Mouse (Mus musculus) stomach, embryonic 15.5 days (tissue): ENCODE measurements around the gene Vwa7. TPM values are rescaled to one million over a fixed set of nuclear protein-coding genes. Genes with fewer than 3 reads are reported as not detected.
"Not testable (repeated sequence)": the region's sequence is repeated elsewhere in the genome, so short reads cannot be mapped to it uniquely, and the experiment has no call there.

ENCODE experiments used
- ATAC-seq: fragments of 200-750 bp; cut with Nextera tagmentation; 2 replicates; pipeline ENCODE4 v1.8.0; 2017; ENCODE audit warnings: low read depth, moderate number of reproducible peaks, moderate TSS enrichment; ENCODE audit not compliant: insufficient read depth, low FRiP score
- H3K27ac ChIP-seq: fragments of 300-500 bp; sonication (generic); 2 replicates; pipeline ENCODE4 v1.5.1; 2015; ENCODE audit warnings: mild to moderate bottlenecking, inconsistent platforms
- H3K27me3 ChIP-seq: fragments of 300-500 bp; sonication (generic); replicated peaks from 2 replicates; pipeline ENCODE4 v1.6.1; 2015; ENCODE audit warnings: inconsistent platforms
- H3K36me3 ChIP-seq: fragments of 300-500 bp; sonication (generic); 2 replicates; pipeline ENCODE4 v1.6.1; 2015; ENCODE audit warnings: inconsistent platforms
- H3K4me1 ChIP-seq: fragments of 300-500 bp; sonication (generic); 2 replicates; pipeline ENCODE4 v1.6.1; 2015; ENCODE audit warnings: inconsistent platforms
- H3K4me2 ChIP-seq: fragments of 300-500 bp; sonication (generic); 2 replicates; pipeline ENCODE4 v1.6.1; 2015; ENCODE audit warnings: mild to moderate bottlenecking, inconsistent platforms
- H3K4me3 ChIP-seq: fragments of 300-500 bp; sonication (generic); replicated peaks from 2 replicates; pipeline ENCODE4 v1.5.1; 2015; ENCODE audit warnings: inconsistent platforms
- H3K9ac ChIP-seq: fragments of 300-500 bp; sonication (generic); 2 replicates; pipeline ENCODE4 v1.6.1; 2015; ENCODE audit warnings: inconsistent platforms
- H3K9me3 ChIP-seq: fragments of 300-500 bp; sonication (generic); 2 replicates; pipeline ENCODE4 v1.6.1; 2016; ENCODE audit warnings: inconsistent platforms
- WGBS: fragments of 180-500 bp; shearing (Covaris S2); methylation state at CpG from one replicate; pipeline ENCODE4 v1.1.7; 2015; 5-methylcytosine and 5-hydroxymethylcytosine counted together
- polyA plus RNA-seq: library from polyadenylated mRNA; unstranded; fragments of >200 nt; fragmentation: Nextera tagmentation; extraction: Ambion mirVana; gene quantifications from 2 replicates; pipeline ENCODE4 v1.2.1, GENCODE M21; 2015

The Vwa7 gene
- polyA plus RNA-seq, 1 experiment from 2014 or later, result 0.31 TPM

DNA sequence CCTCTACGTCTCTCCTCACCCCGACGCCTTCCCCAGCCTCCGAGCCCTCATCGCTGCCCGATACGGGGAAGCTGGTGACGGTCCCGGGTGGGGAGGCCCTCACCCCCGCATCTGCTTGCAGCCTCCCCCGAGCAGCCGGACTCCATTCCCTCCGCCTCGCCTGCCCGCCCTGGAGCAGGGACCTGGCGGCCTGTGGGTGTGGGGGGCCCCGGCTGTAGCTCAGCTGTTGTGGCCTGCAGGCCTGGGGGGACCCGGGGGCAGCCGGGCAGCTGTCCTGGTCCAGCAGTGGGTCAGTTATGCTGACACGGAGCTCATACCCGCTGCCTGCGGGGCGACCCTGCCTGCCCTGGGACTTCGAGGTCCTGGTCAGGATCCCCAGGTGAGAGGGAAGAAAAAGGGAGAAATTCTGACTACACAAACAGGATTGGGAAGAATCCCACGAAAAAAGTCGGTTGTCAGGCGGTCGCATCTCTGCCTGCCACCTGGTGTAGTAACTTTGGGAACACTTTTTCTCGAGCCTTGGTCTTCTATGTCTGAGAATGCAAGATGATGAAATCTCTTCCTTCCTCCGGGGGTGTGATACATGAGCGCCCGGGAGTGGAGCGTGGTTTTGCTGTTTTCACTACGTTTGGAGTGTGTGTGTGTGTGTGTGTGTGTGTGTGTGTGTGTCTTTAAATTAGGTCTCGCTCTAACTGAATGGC, 14.8 kb upstream of the Vwa7 start:
- under 1% methylated on average over 35 of the region's 35 CpGs for WGBS
- peak overlapping the region; percentile 71 for H3K4me3 ChIP-seq
- peak overlapping the region; percentile 98 for H3K9ac ChIP-seq
- H3K9me3 ChIP-seq, result no peaks in the 10 kb centered on the region
- ATAC-seq, result no peak
- H3K27ac ChIP-seq, result peak overlapping the region; percentile 98
- peak overlapping the region; percentile 90 for H3K4me2 ChIP-seq
- H3K4me1 ChIP-seq, result peaks cover 41% of the 10 kb centered on the region
- peaks cover 28% of the 10 kb centered on the region for H3K36me3 ChIP-seq
- no peaks in the 10 kb centered on the region for H3K27me3 ChIP-seq

DNA sequence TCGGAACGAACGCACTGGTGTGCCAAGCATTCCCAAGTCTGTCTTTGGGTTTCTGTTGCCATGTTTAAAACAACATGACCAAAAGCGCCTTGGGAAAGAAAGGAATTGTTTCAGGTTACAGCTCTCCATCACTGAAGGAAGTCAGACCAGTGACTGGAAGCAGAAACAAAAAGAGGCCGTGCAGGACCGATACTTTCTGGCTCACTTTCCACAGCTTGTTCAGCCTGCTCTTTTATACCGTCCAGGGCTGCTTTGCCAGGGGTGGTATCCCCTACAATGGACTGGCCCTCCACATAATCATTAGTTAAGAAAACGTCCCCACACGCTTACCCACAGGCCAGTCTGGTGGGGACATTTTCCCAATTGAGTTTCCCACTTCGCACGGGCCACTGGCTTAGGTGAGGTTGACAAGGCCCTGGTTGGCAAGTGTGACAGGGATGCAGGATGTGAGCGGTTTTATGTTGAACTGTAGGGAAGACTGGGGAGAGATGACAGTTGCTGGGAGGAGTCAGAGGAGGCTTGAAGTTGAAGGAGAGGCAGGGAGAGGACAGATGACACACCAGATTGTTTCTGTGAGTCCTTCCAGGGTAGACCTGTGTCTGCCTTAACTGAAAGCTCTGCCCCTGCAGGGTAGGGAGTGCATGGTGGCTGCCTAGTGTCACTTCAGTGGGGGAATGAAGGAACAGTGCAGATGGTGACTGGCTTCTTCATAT, 14.1 kb upstream of the Vwa7 start:
- H3K4me2 ChIP-seq, result peak overlapping the region; percentile 90
- peaks cover 38% of the 10 kb centered on the region for H3K4me1 ChIP-seq
- peak overlapping the region; percentile 71 for H3K4me3 ChIP-seq
- no peaks in the 10 kb centered on the region for H3K9me3 ChIP-seq
- H3K27me3 ChIP-seq, result no peaks in the 10 kb centered on the region
- peak overlapping the region; percentile 98 for H3K9ac ChIP-seq
- no peak for ATAC-seq
- H3K36me3 ChIP-seq, result peaks cover 31% of the 10 kb centered on the region
- peak overlapping the region; percentile 98 for H3K27ac ChIP-seq
- WGBS, result 8% methylated on average over 12 of the region's 12 CpGs

DNA sequence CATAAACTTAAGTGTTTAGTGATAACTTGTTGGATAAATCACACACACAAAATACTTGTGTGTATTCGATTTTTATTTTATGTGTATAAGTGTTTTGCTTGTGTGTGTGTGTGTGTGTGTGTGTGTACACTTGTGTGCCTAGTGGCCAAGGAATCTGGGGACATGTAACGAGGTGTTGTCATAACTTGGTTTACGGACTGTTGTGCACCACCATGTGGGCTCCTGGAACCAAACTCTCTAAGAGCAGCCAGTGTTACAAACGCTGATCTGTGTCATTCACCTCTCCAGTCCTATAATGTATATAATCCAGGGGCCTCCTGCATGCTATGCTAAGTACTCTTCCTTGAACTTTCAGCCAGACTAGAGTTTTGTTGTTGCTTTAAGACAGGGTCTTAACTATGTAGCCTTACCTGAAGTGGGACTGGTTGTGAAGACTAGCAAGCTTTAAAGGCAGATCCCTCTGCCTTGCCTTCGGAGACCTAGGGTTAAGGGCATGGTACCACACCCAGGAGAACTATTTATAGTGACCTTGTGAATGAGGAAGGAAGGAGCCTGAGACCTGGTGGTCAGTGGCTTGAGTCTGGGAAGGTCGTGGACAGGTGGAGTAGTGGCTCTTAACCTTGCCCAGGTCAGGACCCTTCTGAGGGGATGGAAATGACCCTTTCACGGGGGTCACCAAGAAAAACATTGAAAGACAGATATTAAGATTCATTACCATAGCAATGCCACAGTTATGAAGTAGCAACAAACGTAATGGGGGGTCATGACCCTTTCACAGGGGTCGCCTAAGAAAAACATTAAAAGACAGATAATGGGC, 13.1 kb upstream of the Vwa7 start:
- Histone ChIP-seq H3K4me1 (peaks cover 32% of the 10 kb centered on the region), H3K27me3 (no peaks in the 10 kb centered on the region), H3K9ac (0 out of 2 replicates have a peak overlapping the region, but pooled peaks have one; percentile 2), H3K4me2 (peak overlapping the region; percentile 90), H3K36me3 (peaks cover 32% of the 10 kb centered on the region), H3K9me3 (no peaks in the 10 kb centered on the region), H3K4me3 (peak overlapping the region; percentile 71), H3K27ac (no peak overlapping the region)
- WGBS, result 46% methylated on average over 9 of the region's 9 CpGs
- ATAC-seq, result no peak

DNA sequence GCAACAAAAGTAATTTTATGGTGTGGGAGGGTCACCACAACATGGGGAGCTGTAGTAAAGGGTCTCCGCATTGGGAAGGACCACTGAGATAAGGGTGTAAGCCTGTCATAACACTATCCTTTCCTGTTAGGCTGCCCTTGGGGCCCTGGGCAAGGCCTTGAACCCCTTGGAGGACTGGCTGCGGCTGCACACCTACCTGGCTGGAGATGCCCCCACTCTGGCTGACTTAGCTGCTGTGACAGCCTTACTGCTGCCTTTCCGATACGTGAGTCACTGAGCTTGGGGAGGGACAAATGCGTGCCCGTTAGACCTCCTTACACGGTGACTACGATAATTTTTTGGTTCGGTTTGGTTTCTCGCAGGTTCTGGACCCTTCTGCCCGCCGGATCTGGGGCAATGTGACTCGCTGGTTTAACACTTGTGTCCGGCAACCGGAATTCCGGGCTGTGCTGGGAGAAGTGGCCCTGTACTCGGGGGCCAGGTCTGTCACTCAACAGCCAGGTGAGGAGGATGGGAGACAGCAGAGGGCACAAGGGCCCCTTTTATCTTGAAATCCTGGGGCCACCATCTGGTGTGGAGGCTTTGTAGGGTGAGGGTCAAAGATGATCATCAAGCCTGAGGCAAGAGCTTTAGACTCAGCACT, 12.2 kb upstream of the Vwa7 start:
- WGBS, result 94% methylated on average over 17 of the region's 17 CpGs
- Histone ChIP-seq H3K36me3 (peaks cover 40% of the 10 kb centered on the region), H3K9me3 (no peaks in the 10 kb centered on the region), H3K4me2 (no peak overlapping the region), H3K9ac (no peak overlapping the region), H3K27ac (no peak overlapping the region), H3K4me1 (peaks cover 24% of the 10 kb centered on the region), H3K4me3 (no peak overlapping the region), H3K27me3 (no peaks in the 10 kb centered on the region)
- ATAC-seq, result no peak

DNA sequence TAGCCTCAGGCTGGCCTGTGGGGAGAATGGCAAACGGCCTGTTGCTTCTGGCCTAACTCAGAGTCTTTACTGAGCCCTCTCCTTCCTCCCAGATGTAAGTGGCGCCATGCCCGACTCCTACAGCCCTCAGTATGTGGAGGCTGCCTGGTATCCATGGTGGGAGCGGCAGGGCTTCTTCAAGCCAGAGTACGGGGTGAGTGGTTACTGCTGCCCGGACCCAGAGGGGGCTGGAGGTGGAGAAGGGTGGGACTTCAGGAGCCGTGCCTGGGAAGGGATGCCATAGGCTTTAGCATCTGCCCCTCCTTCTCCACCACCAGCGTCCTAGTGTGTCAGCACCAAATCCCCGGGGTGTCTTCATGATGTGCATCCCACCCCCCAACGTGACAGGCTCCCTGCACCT, 11.2 kb upstream of the Vwa7 start:
- H3K4me3 ChIP-seq, result no peak overlapping the region
- H3K27ac ChIP-seq, result no peak overlapping the region

DNA sequence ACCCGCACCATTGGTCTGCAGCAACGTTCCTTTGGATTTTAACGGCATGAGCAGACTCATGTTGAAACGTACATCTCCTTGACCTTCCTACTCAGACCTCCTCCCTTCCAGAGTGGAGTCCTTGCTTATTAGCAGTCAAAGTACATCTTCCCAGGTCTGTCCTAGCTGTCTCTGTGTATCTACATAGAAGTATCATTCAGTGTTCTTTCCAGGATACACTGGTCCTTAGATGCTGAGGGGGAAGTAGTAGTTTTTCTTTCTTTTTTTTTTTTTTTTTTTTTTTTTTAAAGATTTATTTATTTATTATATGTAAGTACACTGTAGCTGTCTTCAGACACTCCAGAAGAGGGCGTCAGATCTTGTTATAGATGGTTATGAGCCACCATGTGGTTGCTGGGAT, 10.5 kb upstream of the Vwa7 start:
- ATAC-seq, H3K9me3 ChIP-seq, H3K4me2 ChIP-seq, H3K27me3 ChIP-seq, H3K9ac ChIP-seq, H3K27ac ChIP-seq, H3K4me3 ChIP-seq: not testable (repeated sequence)
- H3K4me1 ChIP-seq, result peaks cover 15% of the 10 kb centered on the region
- 89% methylated on average over 5 of the region's 5 CpGs for WGBS
- peaks cover 57% of the 10 kb centered on the region for H3K36me3 ChIP-seq

More for the DNA sequence above, 11.2 kb upstream of the Vwa7 start:
- 93% methylated on average over 10 of the region's 10 CpGs for WGBS
- no peak overlapping the region for H3K9ac ChIP-seq
- H3K4me1 ChIP-seq, result peaks cover 15% of the 10 kb centered on the region
- no peaks in the 10 kb centered on the region for H3K27me3 ChIP-seq
- no peak for ATAC-seq
- H3K36me3 ChIP-seq, result peaks cover 50% of the 10 kb centered on the region
- no peak overlapping the region for H3K4me2 ChIP-seq
- no peaks in the 10 kb centered on the region for H3K9me3 ChIP-seq

DNA sequence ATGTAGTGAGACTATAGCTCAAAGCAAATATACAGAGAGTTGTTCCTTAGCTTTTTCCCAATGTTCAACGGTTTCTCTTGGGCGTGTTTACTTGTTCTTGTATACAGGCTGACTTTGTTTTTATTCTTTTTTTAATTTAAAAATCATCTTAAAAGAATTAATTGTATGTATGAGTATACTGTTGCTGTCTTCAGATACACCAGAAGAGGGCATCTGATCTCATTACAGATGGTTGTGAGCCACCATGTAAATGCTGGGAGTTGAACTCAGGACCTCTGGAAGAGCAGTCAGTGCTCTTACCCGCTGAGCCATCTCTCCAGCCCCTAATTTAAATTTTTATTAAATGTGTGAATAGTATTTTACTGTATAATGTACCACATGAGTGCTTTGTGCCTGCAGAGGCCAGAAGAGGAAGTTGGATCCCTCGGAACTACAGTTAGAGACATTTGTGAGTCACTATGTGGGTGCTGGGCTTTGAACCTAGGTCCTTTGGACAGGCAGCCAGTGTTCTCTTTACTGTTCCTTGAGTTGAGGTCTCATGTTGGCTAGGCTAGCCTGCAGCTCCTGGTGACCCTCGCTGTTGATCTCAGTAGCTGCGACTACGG, 8.9 kb upstream of the Vwa7 start:
- Histone ChIP-seq H3K4me1 (peaks cover 10% of the 10 kb centered on the region), H3K4me2 (no peak overlapping the region), H3K27me3 (no peaks in the 10 kb centered on the region), H3K4me3 (no peak overlapping the region), H3K9me3 (no peaks in the 10 kb centered on the region), H3K9ac (no peak overlapping the region), H3K27ac (no peak overlapping the region), H3K36me3 (peaks cover 72% of the 10 kb centered on the region)
- WGBS, result 91% methylated on average over 7 of the region's 7 CpGs
- no peak for ATAC-seq

DNA sequence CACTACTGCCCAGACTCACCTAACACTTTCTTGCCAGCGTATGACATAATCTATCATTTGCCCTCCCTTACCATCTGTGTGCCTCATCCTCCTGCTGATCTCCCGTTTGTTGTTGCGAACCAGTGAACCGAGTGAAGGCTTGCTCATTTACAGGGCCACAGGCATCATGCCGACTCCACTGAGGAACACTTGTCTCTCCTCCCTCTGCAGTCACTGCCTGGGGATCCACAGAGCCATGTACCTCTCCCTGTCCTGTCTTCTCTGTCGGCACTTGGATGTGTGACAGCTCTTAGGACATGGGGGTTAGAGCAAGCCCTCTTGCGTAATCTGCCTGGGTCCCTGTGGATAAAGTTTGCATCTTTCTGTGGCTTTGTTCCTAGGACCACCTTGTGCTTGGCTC, 6.8 kb upstream of the Vwa7 start:
- no peak overlapping the region for H3K4me2 ChIP-seq
- WGBS, result 87% methylated on average over 7 of the region's 7 CpGs
- no peaks in the 10 kb centered on the region for H3K27me3 ChIP-seq
- no peaks in the 10 kb centered on the region for H3K9me3 ChIP-seq
- H3K4me1 ChIP-seq, result no peaks in the 10 kb centered on the region
- ATAC-seq, result no peak
- H3K27ac ChIP-seq, result no peak overlapping the region
- no peak overlapping the region for H3K9ac ChIP-seq
- no peak overlapping the region for H3K4me3 ChIP-seq
- H3K36me3 ChIP-seq, result peaks cover 87% of the 10 kb centered on the region

DNA sequence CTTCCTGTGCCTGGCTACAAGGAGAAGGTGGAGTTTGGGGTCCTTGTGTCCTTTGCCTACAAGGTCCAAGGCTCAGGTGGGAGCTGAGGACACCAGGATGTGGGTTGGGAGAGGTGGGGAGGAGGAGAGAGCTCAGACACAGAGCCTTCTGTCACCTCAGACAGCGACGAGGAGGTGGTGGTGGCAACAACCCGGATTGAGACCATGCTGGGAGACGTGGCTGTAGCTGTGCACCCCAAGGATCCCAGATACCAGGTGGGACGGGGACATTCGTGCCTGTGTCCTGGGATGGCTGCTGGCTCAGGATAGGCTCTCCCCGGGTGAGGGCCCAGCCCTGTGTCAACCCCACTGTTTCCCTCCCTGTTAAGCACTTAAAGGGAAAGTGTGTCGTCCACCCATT, 4.9 kb upstream of the Vwa7 start:
- Histone ChIP-seq H3K27ac (no peak overlapping the region), H3K27me3 (no peaks in the 10 kb centered on the region), H3K9me3 (no peaks in the 10 kb centered on the region), H3K4me2 (no peak overlapping the region), H3K4me1 (peaks cover 8% of the 10 kb centered on the region; the same call in 1 of the 2 replicates), H3K4me3 (no peak overlapping the region), H3K9ac (no peak overlapping the region), H3K36me3 (peaks cover 86% of the 10 kb centered on the region)
- ATAC-seq, result no peak
- 91% methylated on average over 8 of the region's 8 CpGs for WGBS

DNA sequence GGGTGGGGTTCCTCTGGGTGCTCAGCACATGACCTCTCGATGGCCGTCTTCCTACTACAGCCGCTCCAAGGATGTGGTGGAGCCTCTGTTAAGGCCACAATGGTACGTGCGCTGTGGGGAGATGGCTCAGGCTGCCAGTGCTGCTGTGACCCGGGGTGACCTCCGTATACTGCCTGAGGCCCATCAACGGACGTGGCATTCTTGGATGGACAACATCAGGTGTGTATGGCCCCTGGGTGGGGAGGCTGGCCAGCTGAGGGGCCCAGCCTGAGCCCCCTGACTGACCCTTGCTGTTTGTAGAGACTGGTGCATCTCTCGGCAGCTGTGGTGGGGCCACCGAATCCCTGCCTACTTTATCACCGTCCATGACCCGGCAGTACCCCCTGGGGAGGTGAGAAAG, 3.9 kb upstream of the Vwa7 start:
- Histone ChIP-seq H3K27ac (no peak overlapping the region), H3K4me3 (no peak overlapping the region), H3K4me1 (peaks cover 14% of the 10 kb centered on the region; the same call in 1 of the 2 replicates), H3K27me3 (no peaks in the 10 kb centered on the region), H3K36me3 (peaks cover 81% of the 10 kb centered on the region), H3K9me3 (no peaks in the 10 kb centered on the region), H3K4me2 (no peak overlapping the region), H3K9ac (no peak overlapping the region)
- 86% methylated on average over 13 of the region's 13 CpGs for WGBS
- ATAC-seq, result no peak

DNA sequence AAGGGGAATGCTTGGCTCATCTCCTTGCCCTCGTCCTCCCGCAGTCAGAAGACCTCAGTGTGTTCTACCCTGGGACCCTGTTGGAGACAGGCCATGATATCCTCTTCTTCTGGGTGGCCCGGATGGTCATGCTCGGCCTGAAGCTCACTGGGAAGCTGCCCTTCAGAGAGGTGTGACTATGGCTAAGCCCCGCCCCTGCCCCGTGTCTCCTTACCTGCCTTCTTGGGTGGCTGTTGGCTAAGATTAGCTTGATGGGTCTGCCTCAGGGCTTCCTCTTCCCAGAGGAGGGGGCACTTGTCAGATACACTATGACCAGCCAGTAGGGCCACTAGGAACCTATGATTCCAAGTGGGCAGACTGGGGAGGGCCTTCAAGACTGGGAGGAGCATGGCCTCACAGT, 3.2 kb upstream of the Vwa7 start:
- Histone ChIP-seq H3K9ac (no peak overlapping the region), H3K36me3 (peaks cover 75% of the 10 kb centered on the region), H3K4me3 (no peak overlapping the region), H3K27me3 (no peaks in the 10 kb centered on the region), H3K4me2 (no peak overlapping the region), H3K4me1 (peaks cover 20% of the 10 kb centered on the region; the same call in 1 of the 2 replicates), H3K27ac (no peak overlapping the region), H3K9me3 (no peaks in the 10 kb centered on the region)
- ATAC-seq, result no peak; the same call in 1 of the 2 replicates
- 74% methylated on average over 6 of the region's 6 CpGs for WGBS
